Mouse (Mus musculus) midbrain, embryonic 12.5 days (tissue): ENCODE measurements around the gene Pgm1. TPM values are rescaled to one million over a fixed set of nuclear protein-coding genes. Genes with fewer than 3 reads are reported as not detected.

Experiments used
- ATAC-seq: fragments of 200-750 bp; cut with Nextera tagmentation; 2 replicates; pipeline ENCODE4 v1.8.0; 2017; ENCODE audit warnings: low read depth, moderate TSS enrichment, moderate library complexity; ENCODE audit not compliant: low FRiP score
- H3K27ac ChIP-seq: fragments of 300-500 bp; sonication (generic); replicated peaks from 2 replicates; pipeline ENCODE4 v1.5.1; 2016; ENCODE audit warnings: mild to moderate bottlenecking
- H3K27me3 ChIP-seq: fragments of 300-500 bp; sonication (generic); 2 replicates; pipeline ENCODE4 v1.6.1; 2016; ENCODE audit warnings: mild to moderate bottlenecking
- H3K36me3 ChIP-seq: fragments of 300-500 bp; sonication (generic); 2 replicates; pipeline ENCODE4 v1.6.1; 2016
- H3K4me1 ChIP-seq: fragments of 300-500 bp; sonication (generic); 2 replicates; pipeline ENCODE4 v1.6.1; 2016
- H3K4me2 ChIP-seq: fragments of 300-500 bp; sonication (generic); replicated peaks from 2 replicates; pipeline ENCODE4 v1.6.1; 2016; ENCODE audit warnings: mild to moderate bottlenecking, moderate library complexity
- H3K4me3 ChIP-seq: fragments of 300-500 bp; sonication (generic); 2 replicates; pipeline ENCODE4 v1.5.1; 2016; ENCODE audit warnings: mild to moderate bottlenecking
- H3K9ac ChIP-seq: fragments of 300-500 bp; sonication (generic); replicated peaks from 2 replicates; pipeline ENCODE4 v1.6.1; 2016; ENCODE audit warnings: mild to moderate bottlenecking, moderate library complexity
- H3K9me3 ChIP-seq: fragments of 300-500 bp; sonication (generic); 2 replicates; pipeline ENCODE4 v1.6.1; 2016; ENCODE audit warnings: mild to moderate bottlenecking
- whole genome bisulfite sequencing: fragments of 180-500 bp; shearing (Covaris S2); methylation state at CpG from one replicate; pipeline ENCODE4 v1.1.7; 2016; 5-methylcytosine and 5-hydroxymethylcytosine counted together
- polyA plus RNA-seq: library from polyadenylated mRNA; unstranded; fragments of >200 nt; fragmentation: Nextera tagmentation; extraction: Ambion mirVana; gene quantifications from 2 replicates; pipeline ENCODE4 v1.2.1, GENCODE M21; 2016

Gene Pgm1
- polyA plus RNA-seq, 1 experiment from 2014 or later: 40.3 TPM

DNA sequence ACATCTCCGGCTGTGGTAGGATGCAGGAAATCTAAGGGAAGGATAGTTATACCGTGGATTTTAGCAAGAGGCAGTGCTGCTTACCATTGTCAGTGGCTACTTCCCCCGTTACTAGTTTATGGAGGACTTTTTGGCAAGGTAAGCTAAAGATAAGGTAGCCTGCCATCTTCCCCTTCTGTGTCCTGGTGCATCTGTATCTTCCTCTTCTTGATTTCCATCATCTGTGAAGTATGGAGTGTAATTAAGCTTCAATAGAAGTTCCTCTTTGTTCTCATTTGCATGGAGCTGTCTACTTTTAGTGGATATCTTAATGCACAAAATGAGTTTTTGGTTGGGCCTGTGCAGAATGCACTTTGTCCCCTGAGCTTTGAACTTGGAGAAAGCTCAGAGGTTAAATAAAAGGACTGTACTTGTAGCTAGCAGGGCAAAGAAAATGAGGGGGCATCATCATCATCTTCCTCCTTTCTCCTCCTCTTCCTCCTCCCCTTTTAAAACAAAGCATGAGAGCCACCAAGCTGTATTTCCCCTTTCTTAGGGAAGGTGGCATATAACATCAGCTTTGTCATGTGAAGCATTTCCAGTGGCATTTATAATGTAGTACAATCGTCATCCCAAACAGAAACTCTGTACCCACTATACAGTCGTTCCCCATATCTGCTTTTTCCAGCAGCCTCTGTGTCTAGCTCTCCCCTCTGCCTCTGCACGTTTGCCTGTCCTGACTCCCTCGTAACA lies 29.0 kb downstream of the Pgm1 start:
- Histone ChIP-seq H3K4me2 (no peak overlapping the region), H3K9ac (no peak overlapping the region), H3K36me3 (no peaks in the 10 kb centered on the region), H3K9me3 (no peaks in the 10 kb centered on the region), H3K27ac (no peak overlapping the region), H3K27me3 (no peaks in the 10 kb centered on the region), H3K4me1 (0 out of 2 replicates have a peak, but pooled peaks cover 5% of the 10 kb centered on the region), H3K4me3 (no peak overlapping the region)
- WGBS: 83% methylated on average over 7 of the region's 7 CpGs
- ATAC-seq: no peak

DNA sequence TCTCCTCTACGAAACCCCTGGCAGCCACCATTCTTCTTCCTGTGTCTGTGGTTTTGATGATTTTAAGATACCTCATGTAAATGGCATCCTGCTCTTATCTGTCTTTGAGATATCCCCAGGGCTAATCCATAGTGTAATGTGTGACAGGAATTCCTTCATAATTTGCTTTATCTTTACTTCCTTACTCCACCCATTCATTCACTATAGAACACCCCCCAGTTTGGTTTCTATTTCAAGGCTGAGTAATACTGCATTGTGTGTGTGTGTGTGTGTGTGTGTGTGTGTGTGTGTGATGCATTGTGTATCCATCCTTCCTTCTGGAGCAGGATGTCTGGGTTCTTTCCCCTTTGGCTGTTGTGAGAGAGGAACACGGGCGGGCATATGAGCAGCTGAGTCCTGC lies 30.1 kb downstream of the Pgm1 start:
- H3K9me3 ChIP-seq: no peaks in the 10 kb centered on the region
- H3K4me3 ChIP-seq: no peak overlapping the region
- no peaks in the 10 kb centered on the region for H3K36me3 ChIP-seq
- ATAC-seq: no peak
- H3K27ac ChIP-seq: no peak overlapping the region
- no peak overlapping the region for H3K9ac ChIP-seq
- 0 out of 2 replicates have a peak, but pooled peaks cover 5% of the 10 kb centered on the region for H3K4me1 ChIP-seq
- WGBS: 83% methylated on average over 3 of the region's 3 CpGs
- H3K4me2 ChIP-seq: no peak overlapping the region
- H3K27me3 ChIP-seq: no peaks in the 10 kb centered on the region

DNA sequence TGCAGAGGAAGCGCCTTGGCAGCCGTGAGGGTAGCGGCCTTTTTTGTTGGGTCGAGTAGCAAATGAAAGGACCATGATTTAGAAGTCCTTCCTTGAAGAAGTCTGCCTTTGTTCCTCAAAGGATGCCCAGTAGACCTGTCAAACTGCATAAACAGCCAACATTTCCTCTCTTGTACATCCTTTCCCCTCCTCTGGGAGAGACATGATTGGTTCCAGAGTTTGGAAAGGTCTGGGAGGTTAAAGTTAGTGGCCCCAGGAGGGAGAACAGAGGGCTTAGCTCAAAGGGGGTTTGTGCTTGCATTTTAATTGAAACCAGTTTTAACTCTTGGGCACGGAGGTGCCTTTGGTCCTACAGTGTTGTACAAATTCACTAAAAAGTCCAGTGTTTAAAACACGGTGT lies 37.3 kb downstream of the Pgm1 start:
- 73% methylated on average over 6 of the region's 6 CpGs for WGBS
- no peak for ATAC-seq
- no peak overlapping the region for H3K9ac ChIP-seq

DNA sequence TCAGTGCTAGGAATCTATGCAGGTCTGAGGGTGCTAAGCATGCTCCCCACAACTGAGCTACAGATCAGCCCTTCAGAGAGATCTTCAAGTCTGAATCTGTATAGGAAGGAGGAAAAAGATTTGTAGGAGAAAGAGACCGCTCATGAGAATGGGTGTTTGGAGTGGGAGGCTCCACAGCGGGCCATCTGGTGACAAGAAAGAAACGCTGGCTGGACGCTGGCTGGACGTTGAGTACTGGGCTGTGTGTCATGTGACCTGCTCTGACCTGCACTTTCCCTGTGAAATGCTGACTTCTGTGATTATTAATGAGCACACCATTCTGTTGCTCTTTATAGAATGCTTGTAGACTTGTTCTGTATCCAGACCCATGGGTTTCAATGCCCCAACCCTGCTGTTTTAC lies 40.1 kb downstream of the Pgm1 start:
- no peaks in the 10 kb centered on the region for H3K9me3 ChIP-seq
- H3K27ac ChIP-seq: no peak overlapping the region
- no peak overlapping the region for H3K4me2 ChIP-seq
- ATAC-seq: no peak
- no peaks in the 10 kb centered on the region for H3K4me1 ChIP-seq
- no peak overlapping the region for H3K4me3 ChIP-seq
- WGBS: 62% methylated on average over 5 of the region's 5 CpGs
- no peak overlapping the region for H3K9ac ChIP-seq
- H3K27me3 ChIP-seq: no peaks in the 10 kb centered on the region
- 0 out of 2 replicates have a peak, but pooled peaks cover 3% of the 10 kb centered on the region for H3K36me3 ChIP-seq

More for the DNA sequence above, 37.3 kb downstream of the Pgm1 start:
- Histone ChIP-seq H3K4me2 (no peak overlapping the region), H3K36me3 (0 out of 2 replicates have a peak, but pooled peaks cover 3% of the 10 kb centered on the region), H3K9me3 (no peaks in the 10 kb centered on the region), H3K4me3 (no peak overlapping the region), H3K4me1 (no peaks in the 10 kb centered on the region), H3K27ac (no peak overlapping the region), H3K27me3 (no peaks in the 10 kb centered on the region)

DNA sequence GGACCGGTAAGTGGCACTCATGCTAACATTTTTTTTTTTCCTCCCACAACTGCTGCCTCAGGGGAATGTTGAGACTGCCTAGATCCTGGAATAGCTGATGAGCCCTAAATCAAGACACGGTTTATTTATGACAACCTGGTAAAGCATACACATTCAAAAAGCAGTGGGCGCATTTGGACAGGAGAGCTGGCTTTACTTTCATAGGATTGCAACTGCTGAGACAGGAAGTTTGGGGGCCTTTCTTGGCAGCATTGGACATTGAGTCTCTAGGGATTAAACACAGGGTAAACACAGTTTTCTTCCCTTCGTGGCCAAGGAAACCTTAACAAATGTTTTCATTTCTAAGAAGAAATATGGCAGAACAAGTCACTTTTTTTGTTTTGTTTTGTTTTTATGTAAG lies 40.9 kb downstream of the Pgm1 start:
- no peak overlapping the region for H3K4me2 ChIP-seq
- H3K27ac ChIP-seq: no peak overlapping the region
- no peak overlapping the region for H3K9ac ChIP-seq
- H3K4me3 ChIP-seq: no peak overlapping the region
- H3K36me3 ChIP-seq: 0 out of 2 replicates have a peak, but pooled peaks cover 3% of the 10 kb centered on the region
- no peak for ATAC-seq
- no peaks in the 10 kb centered on the region for H3K9me3 ChIP-seq
- WGBS: 78% methylated on average over 4 of the region's 4 CpGs
- H3K27me3 ChIP-seq: no peaks in the 10 kb centered on the region
- no peaks in the 10 kb centered on the region for H3K4me1 ChIP-seq

DNA sequence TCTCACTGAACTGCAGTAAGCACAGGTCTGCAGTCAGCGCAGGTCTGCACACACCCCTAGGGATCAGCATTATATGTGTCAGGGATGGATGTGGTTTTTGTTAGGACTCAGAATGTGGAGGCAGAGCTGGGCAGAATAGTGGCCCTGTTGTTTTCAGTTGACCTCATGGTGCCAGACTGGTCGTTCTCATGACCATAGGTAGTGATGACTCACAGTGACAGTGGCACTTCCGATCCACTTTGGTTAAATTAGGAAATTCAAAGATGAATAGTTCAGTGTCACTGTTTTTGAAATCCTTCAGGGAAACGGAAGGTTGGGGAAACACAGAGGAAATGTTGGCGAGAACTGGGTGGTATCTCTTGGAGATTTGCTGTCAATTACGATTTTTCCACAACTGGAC lies 43.7 kb downstream of the Pgm1 start:
- ATAC-seq: no peak
- no peak overlapping the region for H3K9ac ChIP-seq
- no peaks in the 10 kb centered on the region for H3K27me3 ChIP-seq
- no peaks in the 10 kb centered on the region for H3K9me3 ChIP-seq
- no peak overlapping the region for H3K4me2 ChIP-seq
- H3K4me3 ChIP-seq: no peak overlapping the region
- H3K27ac ChIP-seq: no peak overlapping the region
- WGBS: 92% methylated on average over 6 of the region's 6 CpGs
- H3K36me3 ChIP-seq: no peaks in the 10 kb centered on the region
- no peaks in the 10 kb centered on the region for H3K4me1 ChIP-seq

DNA sequence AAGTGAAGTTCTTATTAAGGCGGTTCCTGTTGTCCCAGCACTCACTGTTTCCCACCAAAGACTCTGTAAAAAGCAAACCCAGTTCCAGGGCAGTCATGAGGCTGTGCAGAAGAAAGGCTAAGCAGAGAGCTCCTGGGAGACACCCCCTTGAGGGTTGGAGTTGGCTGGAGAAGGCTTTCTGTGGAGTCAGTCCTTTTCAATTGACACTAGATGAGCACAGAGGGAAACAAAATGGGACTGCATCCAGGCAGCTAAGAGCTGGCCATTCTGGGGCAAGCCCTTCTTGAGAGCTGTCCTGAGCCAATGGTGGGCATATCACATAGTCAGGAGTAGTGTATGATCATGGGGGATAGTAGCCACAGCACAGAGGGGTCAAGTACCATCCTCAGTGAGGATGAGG lies 44.7 kb downstream of the Pgm1 start:
- no peaks in the 10 kb centered on the region for H3K27me3 ChIP-seq
- H3K9me3 ChIP-seq: no peaks in the 10 kb centered on the region
- ATAC-seq: no peak
- H3K4me1 ChIP-seq: no peaks in the 10 kb centered on the region
- H3K36me3 ChIP-seq: no peaks in the 10 kb centered on the region
- H3K4me3 ChIP-seq: no peak overlapping the region
- no peak overlapping the region for H3K9ac ChIP-seq
- no peak overlapping the region for H3K27ac ChIP-seq
- WGBS: 100% methylated on average over 1 of the region's 1 CpGs
- no peak overlapping the region for H3K4me2 ChIP-seq

DNA sequence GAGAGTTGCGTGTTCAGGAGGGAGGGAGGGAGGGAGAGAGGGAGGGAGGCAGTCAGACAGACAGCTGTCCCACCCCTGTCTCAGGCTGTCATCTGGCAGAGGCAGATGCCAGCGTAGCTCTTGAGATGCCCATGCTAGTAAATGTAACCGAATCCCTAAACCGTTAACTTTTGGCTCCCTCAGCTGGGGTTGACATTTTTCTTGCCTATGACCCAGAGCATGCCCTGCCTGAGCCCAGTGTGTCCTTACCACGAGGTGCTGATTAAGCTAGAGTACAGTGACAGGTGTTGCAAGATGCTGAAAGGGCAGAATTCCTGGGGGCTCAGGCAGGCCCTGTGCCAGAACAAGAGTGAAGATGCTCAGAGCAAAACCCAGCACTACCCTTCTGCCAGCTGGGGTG lies 45.2 kb downstream of the Pgm1 start:
- 77% methylated on average over 5 of the region's 5 CpGs for WGBS
- H3K9me3 ChIP-seq: no peaks in the 10 kb centered on the region
- no peaks in the 10 kb centered on the region for H3K27me3 ChIP-seq
- no peak for ATAC-seq
- H3K4me2 ChIP-seq: no peak overlapping the region
- H3K4me1 ChIP-seq: no peaks in the 10 kb centered on the region
- H3K9ac ChIP-seq: no peak overlapping the region
- H3K4me3 ChIP-seq: no peak overlapping the region
- H3K27ac ChIP-seq: no peak overlapping the region
- H3K36me3 ChIP-seq: no peaks in the 10 kb centered on the region

DNA sequence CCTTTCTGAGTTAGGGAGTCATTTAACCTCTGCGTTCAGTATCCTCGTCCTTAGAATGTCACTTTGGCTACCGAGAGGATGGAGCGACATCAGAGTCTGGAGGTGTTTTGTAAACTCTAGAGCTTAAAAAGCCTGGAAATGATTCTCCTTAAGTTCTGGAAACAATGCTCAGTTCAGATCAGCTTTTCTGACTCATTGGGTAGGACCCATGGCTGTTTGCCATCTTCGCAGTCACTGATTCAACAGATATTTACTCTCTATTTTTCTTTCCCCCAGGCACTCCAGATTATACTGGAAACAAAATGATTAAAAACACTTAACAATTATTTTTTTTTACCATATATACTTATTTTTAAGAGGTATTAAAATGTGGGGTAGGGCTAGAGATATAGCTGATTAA lies 50.1 kb downstream of the Pgm1 start:
- no peak for ATAC-seq
- no peak overlapping the region for H3K4me3 ChIP-seq
- H3K9me3 ChIP-seq: no peaks in the 10 kb centered on the region
- no peaks in the 10 kb centered on the region for H3K4me1 ChIP-seq
- no peak overlapping the region for H3K27ac ChIP-seq
- no peaks in the 10 kb centered on the region for H3K36me3 ChIP-seq
- H3K27me3 ChIP-seq: no peaks in the 10 kb centered on the region
- H3K9ac ChIP-seq: no peak overlapping the region
- H3K4me2 ChIP-seq: no peak overlapping the region
- 93% methylated on average over 5 of the region's 5 CpGs for WGBS

DNA sequence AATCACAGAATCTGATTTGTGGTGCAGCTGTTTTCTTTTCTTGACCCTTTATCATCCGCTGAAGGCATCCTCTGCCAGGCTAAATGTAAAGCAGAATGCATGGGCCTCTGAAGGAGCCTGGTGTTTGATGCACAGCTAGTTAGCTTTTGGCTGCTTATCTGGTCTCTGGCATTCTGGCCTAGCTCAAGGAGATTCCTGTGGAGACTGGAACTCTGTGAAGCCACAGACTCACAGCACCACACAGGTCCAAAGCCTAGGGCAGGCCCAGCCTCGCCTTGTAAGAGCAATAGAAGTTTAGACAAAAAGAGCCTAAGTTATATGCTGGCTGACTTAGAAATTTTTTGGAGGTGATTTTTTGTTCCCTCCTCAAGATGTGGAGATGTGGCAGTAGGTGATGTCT lies 52.0 kb downstream of the Pgm1 start:
- Histone ChIP-seq H3K4me2 (no peak overlapping the region), H3K9ac (no peak overlapping the region), H3K4me1 (no peaks in the 10 kb centered on the region), H3K27me3 (no peaks in the 10 kb centered on the region), H3K4me3 (no peak overlapping the region), H3K9me3 (no peaks in the 10 kb centered on the region), H3K27ac (no peak overlapping the region), H3K36me3 (no peaks in the 10 kb centered on the region)
- ATAC-seq: no peak
- 83% methylated on average over 2 of the region's 2 CpGs for WGBS

DNA sequence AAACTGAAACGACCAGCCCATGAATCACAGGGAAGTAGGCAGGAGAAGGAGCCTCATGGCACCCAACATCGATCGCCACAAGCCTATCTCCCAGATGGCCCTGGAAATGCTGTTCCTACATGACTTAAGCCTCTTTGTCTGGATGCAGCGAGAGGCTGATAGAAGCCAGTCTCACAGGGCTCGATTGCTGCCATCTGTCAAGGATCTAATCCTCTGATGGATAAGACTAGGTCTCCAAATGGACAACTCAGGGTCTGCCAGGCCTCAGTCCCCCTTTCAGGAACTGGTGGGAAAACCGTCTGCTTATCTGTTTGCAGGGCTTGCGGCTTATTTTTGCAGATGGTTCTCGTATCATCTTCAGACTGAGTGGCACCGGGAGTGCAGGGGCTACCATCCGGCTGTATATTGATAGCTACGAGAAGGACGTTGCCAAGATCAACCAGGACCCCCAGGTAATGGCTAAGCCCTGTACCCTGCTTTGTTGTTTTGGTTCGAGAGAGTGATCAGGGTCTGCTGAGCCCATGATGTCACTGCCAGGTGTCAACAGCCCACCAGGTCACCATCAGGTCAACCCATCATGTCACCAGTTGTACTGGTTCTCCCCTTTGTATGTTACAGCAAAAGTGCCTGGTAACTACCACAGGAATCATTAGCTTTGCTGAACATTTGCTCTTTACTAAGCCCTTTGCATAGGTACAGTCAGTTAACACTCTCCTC lies 54.6 kb downstream of the Pgm1 start:
- H3K4me1 ChIP-seq: no peaks in the 10 kb centered on the region
- ATAC-seq: peak; percentile 23; the same call in 1 of the 2 replicates
- H3K4me2 ChIP-seq: no peak overlapping the region
- no peak overlapping the region for H3K27ac ChIP-seq
- no peak overlapping the region for H3K4me3 ChIP-seq
- no peaks in the 10 kb centered on the region for H3K27me3 ChIP-seq
- no peaks in the 10 kb centered on the region for H3K36me3 ChIP-seq
- no peak overlapping the region for H3K9ac ChIP-seq
- no peaks in the 10 kb centered on the region for H3K9me3 ChIP-seq
- WGBS: 69% methylated on average over 13 of the region's 13 CpGs

DNA sequence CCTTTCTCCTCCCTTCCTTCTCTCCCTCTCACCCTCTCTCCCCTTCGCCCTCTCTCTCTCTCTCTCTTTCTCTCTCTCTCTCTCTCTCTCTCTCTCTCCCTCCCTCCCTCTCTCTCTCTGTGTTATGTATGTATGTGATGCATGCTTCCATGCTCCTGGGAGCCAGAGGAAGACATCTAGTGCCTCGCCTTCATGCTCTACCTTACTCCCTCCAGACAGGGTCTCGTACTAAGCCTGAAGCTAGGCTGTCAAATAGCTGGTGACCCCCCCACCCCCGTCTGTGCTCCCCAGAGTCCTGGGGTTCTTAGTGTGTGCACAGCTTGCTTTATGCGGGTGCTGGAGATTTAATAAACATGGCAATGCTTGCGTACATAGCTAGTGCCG lies 55.1 kb downstream of the Pgm1 start:
- Histone ChIP-seq H3K9ac (no peak overlapping the region), H3K27me3 (no peaks in the 10 kb centered on the region), H3K4me1 (no peaks in the 10 kb centered on the region), H3K27ac (no peak overlapping the region), H3K9me3 (no peaks in the 10 kb centered on the region), H3K36me3 (no peaks in the 10 kb centered on the region), H3K4me2 (no peak overlapping the region), H3K4me3 (no peak overlapping the region)
- WGBS: 65% methylated on average over 7 of the region's 7 CpGs
- peak; percentile 44; the same call in 1 of the 2 replicates for ATAC-seq
